Mouse (Mus musculus): Measurements from ENCODE around the gene Lyrm7. TPM values are rescaled to one million over a fixed set of nuclear protein-coding genes. Genes with fewer than 3 reads are reported as not detected.
"Not testable (repeated sequence)": the region's sequence is repeated elsewhere in the genome, so short reads cannot be mapped to it uniquely, and the experiment has no call there.

Gene Lyrm7
- polyA plus RNA-seq, 1 experiment from 2014 or later: 23.7 TPM

GRCm38 (mm10) chr11:54881051-54881474 is 20.3 kb upstream of the Lyrm7 start:
- DNase-seq (ENCODE audit: low spot score): no peak

GRCm38 (mm10) chr11:54879922-54880321 is 19.2 kb upstream of the Lyrm7 start:
- DNase-seq (ENCODE audit: low spot score): no peak

GRCm38 (mm10) chr11:54879434-54879833 is 18.7 kb upstream of the Lyrm7 start:
- peak; percentile 76 for DNase-seq (ENCODE audit: low spot score)

GRCm38 (mm10) chr11:54878893-54879292 is 18.2 kb upstream of the Lyrm7 start:
- no peak for DNase-seq (ENCODE audit: low spot score)

GRCm38 (mm10) chr11:54876031-54876430 is 15.3 kb upstream of the Lyrm7 start:
- no peak for DNase-seq (ENCODE audit: low spot score)

DNA sequence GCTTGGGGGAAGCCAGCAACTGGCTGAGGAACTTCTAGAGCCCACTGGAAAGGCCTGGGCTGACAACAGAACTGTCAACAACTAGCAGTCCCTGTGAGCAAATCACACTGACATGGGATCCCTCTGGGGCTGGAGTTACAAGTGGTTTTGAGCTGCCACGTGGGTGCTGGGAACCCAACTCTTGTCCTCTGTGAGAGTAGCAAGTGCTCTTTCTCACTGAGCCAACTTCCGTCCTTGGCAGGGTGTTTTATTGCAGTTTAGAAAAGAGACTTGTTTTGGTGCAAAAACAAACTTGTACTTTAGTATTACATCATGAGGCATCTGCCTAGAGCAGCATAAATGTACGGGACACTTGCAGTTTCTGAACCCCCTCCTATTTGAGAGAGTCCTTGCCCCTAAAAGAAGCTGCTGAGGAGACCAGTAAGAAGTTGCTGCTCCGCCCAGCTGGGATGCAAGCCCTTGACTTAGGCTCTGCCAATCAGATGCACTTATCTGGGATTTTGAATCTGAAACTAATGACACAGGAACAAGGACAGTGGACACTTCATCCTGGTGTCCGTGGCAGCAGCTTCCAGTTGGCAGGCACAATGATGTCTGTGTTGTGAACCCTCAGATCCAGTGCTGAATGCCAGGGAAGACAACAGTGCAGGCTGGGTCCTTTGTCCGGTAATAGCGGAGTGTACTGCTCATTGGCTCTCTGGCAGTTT is 11.3 kb upstream of the Lyrm7 start:
- no peak for DNase-seq (ENCODE audit: low spot score)

GRCm38 (mm10) chr11:54869318-54869717 is 8.6 kb upstream of the Lyrm7 start:
- no peak for DNase-seq (ENCODE audit: low spot score)

GRCm38 (mm10) chr11:54868445-54868844 is 7.7 kb upstream of the Lyrm7 start:
- DNase-seq (ENCODE audit: low spot score): no peak

- no peak for DNase-seq (ENCODE audit: low spot score)
Observed at GRCm38 (mm10) chr11:54867903-54868434, 7.3 kb upstream of the Lyrm7 start.

GRCm38 (mm10) chr11:54867049-54867385 is 6.3 kb upstream of the Lyrm7 start:
- peak; percentile 35 for DNase-seq (ENCODE audit: low spot score)

DNA sequence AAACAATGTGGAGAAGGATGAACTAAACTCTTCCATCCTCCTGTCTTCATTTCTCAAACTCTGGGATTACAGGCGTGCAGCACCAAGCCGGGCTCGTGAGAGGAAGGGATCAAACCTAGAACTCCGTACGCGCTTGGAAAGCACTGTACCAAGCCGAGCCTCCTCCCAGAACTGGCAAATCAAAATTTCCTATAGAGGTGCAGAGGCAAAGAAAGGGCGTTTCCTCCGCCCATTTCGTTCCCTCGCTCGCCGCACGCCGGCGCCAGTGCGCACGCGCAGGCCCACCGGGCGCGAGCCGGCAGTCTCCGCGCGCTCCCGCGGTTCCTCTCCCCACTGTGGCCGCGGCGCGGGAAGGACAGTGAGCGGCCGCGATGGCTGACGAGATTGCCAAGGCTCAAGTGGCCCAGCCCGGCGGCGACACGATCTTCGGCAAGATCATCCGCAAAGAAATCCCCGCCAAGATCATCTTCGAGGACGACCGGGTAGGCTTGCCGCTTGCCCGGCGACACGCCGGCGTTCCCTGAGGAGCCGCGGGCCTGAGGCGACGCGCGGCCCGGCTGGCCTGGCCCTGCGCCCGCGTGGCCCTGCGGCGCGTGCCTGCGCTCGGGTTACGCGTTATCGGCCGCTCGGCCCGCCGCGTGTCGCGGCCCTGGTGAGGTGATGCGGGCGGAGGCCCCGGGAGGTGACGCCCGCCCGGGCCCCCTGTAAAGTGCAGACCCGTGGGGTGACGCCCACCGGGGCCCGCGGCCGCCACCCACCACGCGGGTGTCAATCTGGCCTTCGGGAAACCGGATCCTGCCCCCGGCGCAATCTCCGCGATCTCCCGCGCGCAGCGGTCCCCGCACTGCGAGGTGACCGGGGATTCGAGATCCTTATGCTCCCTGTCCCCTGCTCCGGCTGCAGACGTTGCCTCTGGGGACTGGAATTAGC is 5.7 kb upstream of the Lyrm7 start, which contains the start of gene Hint1:
Gene Hint1 (plus strand): TSS at position 265 of the 930 bp plus-strand sequence.
- DNase-seq (ENCODE audit: low spot score): peak; percentile 89

DNA sequence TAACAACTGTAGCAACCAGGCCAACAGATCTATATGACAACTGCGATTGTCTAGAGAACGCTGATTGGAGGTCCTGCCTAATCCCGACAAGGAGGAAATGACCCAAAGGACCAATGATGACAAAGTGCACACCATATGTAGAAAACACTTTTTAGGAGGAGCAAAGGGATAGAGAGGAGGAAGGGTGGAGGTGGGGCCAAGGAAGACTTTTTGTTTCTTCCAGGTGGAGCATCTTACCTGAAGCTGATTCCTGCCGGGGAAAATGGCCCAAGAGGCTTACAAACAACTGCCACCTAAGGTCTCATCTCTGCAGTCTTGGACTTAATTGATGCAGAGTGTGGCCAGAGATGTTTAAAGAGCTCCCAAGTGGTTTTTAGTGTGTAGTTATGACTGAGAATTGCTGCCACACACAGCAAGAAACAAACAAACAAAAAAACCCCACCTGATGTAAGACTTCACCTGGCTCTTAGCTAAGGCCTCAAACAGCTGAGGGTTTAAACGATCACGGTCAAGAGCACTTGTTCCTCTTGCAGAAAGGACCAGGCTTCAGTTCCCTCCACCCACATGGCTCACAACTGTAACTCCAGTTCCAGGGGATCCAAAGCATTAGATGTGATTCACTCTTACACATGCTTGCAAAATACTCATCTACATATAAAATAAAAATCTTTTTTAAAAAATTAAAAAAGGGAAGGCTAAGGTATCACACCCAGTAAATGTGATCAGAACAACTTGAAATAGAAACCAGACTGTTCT is 4.8 kb upstream of the Lyrm7 start:
- no peak for DNase-seq (ENCODE audit: low spot score)

- peak; percentile 66 for DNase-seq (ENCODE audit: low spot score)
Observed at GRCm38 (mm10) chr11:54862621-54863520, 2.2 kb upstream of the Lyrm7 start.

DNA sequence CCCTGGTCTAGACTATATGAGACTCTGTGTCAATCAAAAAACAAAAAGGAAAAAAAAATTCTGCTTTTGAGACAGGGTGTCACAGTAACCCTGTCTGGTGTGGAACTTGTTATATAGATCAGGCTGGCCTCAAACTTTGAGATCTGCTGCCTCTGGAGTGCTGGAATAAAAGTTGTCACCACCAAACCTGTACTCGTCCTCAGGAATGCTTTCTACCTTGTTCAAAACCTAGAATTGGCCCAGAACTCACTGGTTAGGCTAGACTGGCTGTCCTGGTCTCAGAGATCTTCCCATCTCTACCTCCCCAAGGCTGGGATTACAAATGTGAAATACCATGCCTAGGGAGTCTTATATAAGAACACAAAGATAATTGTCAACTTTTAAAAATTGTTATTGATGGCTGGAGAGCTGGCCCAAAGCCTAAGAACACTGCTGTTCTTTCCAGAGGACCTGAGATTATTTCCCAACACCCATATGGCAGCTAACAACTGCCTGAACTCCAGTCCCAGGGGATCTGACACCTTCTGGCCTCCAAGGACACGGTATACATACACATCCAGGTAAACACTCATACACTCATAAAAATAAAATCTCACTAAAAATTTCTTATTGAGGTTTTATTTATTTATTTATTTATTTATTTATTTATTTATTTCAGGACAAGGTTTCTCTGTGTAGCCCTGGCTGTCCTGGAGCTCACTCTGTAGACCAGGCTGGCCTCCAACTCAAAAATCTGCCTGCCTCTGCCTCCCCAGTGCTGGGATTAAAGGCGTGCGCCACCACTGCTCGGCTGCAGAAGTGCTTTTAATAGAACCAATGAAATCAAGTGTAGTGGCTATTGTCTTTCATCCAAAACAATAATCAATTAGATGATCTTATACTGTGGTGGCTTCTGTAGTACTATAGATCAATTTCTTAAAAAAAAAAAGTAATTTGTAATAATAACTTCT is 1.0 kb upstream of the Lyrm7 start:
- DNase-seq (ENCODE audit: low spot score): no peak

DNA sequence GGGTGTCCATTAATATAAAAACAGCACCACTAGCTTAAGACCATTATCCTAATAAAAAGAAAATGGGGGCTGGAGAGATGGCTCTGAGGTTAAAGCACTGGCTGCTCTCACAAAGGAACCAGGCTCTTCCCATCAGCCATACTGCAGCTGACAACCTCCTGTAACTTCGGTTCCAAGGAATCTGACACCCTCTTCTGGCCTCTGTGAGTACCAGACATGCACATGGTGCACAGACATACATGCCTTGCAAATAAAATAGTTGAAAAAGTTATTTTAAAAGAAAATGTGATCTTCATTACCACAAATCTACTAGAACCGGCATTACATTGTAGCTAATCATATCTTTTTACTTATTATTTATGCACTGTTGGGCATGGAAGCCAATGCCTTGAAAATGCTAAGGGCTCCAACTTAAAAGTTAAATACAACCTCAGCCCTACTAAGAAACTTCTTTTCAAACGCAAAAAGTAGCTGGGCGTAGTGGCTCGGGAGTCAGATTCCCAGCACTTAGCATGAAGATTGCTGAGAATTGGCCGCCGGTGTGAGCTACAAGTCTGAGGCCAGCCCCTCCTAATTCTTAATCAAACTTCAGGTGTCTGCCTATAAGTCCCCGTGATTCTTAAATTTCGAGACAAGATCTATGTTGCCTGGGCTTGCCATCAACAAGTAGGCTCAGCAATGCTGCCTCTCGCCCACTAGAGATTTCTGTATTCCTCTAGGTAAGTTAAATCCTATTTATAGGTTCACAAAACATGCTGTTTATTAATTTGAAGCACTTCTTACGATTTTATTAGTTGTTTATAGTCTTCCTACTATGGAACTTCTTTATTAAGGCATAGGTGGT is 1.2 kb downstream of the Lyrm7 start:
- DNase-seq (ENCODE audit: low spot score): peak; percentile 65

DNA sequence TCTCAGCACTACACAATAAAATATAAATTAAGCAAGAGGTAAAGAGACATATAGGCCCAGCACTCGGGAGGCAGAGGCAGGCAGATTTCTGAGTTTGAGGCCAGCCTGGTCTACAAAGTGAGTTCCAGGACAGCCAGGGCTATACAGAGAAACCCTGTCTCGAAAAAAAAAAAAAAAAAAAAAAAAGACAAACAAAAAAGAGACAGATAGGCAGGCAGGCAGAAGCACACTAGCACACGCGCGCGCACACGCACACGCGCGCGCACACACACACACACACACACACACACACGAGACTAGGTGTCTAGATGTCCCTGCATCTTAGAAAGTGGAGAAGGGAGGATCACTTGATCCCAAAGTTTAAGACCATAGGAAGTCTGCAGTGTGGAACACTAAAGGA is 1.8 kb downstream of the Lyrm7 start:
- DNase-seq (ENCODE audit: low spot score): not testable (repeated sequence)

- no peak for DNase-seq (ENCODE audit: low spot score)
Observed at GRCm38 (mm10) chr11:54851656-54852055, 9.1 kb downstream of the Lyrm7 start.

All from thymus, postnatal 0 days (tissue).